Mouse (Mus musculus) forebrain, embryonic 15.5 days (tissue): ENCODE measurements at regions not wholly inside any gene's neighbourhood (a gene's known extent, or its start where the extent isn't known, plus 50 kb on each side); places are given as distances from the start of the nearest gene placed in this dataset.
"Not testable (repeated sequence)": the region's sequence is repeated elsewhere in the genome, so short reads cannot be mapped to it uniquely, and the experiment has no call there.

Experiments
- ATAC-seq: fragments of 200-750 bp; cut with Nextera tagmentation; replicated peaks from 2 replicates; pipeline ENCODE4 v1.8.0; 2017; ENCODE audit warnings: mild to moderate bottlenecking, moderate TSS enrichment, moderate library complexity
- H3K27ac ChIP-seq: fragments of 300-500 bp; sonication (generic); replicated peaks from 2 replicates; pipeline ENCODE4 v1.5.1; 2015; ENCODE audit warnings: mild to moderate bottlenecking, inconsistent platforms
- H3K27me3 ChIP-seq: fragments of 300-500 bp; sonication (generic); 2 replicates; pipeline ENCODE4 v1.6.1; 2015; ENCODE audit warnings: inconsistent platforms
- H3K36me3 ChIP-seq: fragments of 300-500 bp; sonication (generic); 2 replicates; pipeline ENCODE4 v1.6.1; 2015; ENCODE audit warnings: mild to moderate bottlenecking, inconsistent platforms
- H3K4me1 ChIP-seq: fragments of 300-500 bp; sonication (generic); 2 replicates; pipeline ENCODE4 v1.6.1; 2015; ENCODE audit warnings: inconsistent platforms
- H3K4me2 ChIP-seq: fragments of 300-500 bp; sonication (generic); replicated peaks from 2 replicates; pipeline ENCODE4 v1.6.1; 2015; ENCODE audit warnings: mild to moderate bottlenecking, inconsistent platforms
- H3K4me3 ChIP-seq: fragments of 300-500 bp; sonication (generic); 2 replicates; pipeline ENCODE4 v1.5.1; 2015; ENCODE audit warnings: mild to moderate bottlenecking, inconsistent platforms
- H3K9ac ChIP-seq: fragments of 300-500 bp; sonication (generic); replicated peaks from 2 replicates; pipeline ENCODE4 v1.6.1; 2015; ENCODE audit warnings: mild to moderate bottlenecking, inconsistent platforms
- H3K9me3 ChIP-seq: fragments of 300-500 bp; sonication (generic); 2 replicates; pipeline ENCODE4 v1.6.1; 2016; ENCODE audit warnings: inconsistent platforms
- WGBS: fragments of 180-500 bp; shearing (Covaris S2); methylation state at CpG from one replicate; pipeline ENCODE4 v1.1.7; 2015; ENCODE audit warnings: mixed read lengths; 5-methylcytosine and 5-hydroxymethylcytosine counted together

GRCm38 (mm10) chr11:10276224-10276623 lies 837.8 kb upstream of the Vwc2 start:
- 83% methylated on average over 4 of the region's 4 CpGs for WGBS
- no peak for ATAC-seq
- no peaks in the 10 kb centered on the region for H3K9me3 ChIP-seq

DNA sequence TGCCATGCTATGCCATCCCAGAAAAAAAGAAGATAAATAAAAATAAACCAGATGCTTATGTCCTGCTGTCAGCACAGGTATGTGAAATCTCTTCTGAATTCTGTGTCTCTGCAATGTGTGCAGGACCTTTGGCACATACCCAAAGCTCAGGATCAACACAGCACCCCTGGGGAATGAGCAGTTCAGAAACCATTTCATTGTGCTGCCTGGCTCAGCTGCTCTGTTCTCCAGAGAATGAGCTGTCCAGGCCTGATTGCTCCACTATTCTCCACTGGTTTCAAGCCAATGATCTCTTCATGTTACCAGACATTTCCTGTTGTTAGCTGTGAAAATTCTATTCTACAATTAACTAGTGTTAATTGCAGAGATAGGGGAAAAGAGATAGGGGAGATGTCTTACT lies 830.5 kb upstream of the Vwc2 start:
- no peaks in the 10 kb centered on the region for H3K27me3 ChIP-seq
- H3K9me3 ChIP-seq: no peaks in the 10 kb centered on the region
- H3K27ac ChIP-seq: no peak overlapping the region
- H3K4me3 ChIP-seq: no peak overlapping the region
- no peak overlapping the region for H3K9ac ChIP-seq
- no peaks in the 10 kb centered on the region for H3K36me3 ChIP-seq
- no peak overlapping the region for H3K4me2 ChIP-seq
- H3K4me1 ChIP-seq: no peaks in the 10 kb centered on the region
- ATAC-seq: no peak

More at GRCm38 (mm10) chr11:10276224-10276623, 837.8 kb upstream of the Vwc2 start:
- no peak overlapping the region for H3K4me2 ChIP-seq
- H3K4me3 ChIP-seq: no peak overlapping the region
- no peaks in the 10 kb centered on the region for H3K27me3 ChIP-seq
- H3K4me1 ChIP-seq: no peaks in the 10 kb centered on the region
- H3K36me3 ChIP-seq: no peaks in the 10 kb centered on the region
- no peak overlapping the region for H3K27ac ChIP-seq
- H3K9ac ChIP-seq: no peak overlapping the region

GRCm38 (mm10) chr11:10291996-10292395 lies 822.0 kb upstream of the Vwc2 start:
- H3K27me3 ChIP-seq: no peaks in the 10 kb centered on the region
- no peaks in the 10 kb centered on the region for H3K36me3 ChIP-seq
- no peak overlapping the region for H3K27ac ChIP-seq
- no peak overlapping the region for H3K4me3 ChIP-seq
- no peak overlapping the region for H3K4me2 ChIP-seq
- H3K4me1 ChIP-seq: no peaks in the 10 kb centered on the region
- ATAC-seq: no peak
- H3K9me3 ChIP-seq: no peaks in the 10 kb centered on the region
- H3K9ac ChIP-seq: no peak overlapping the region
- 87% methylated on average over 4 of the region's 4 CpGs for whole genome bisulfite sequencing

DNA sequence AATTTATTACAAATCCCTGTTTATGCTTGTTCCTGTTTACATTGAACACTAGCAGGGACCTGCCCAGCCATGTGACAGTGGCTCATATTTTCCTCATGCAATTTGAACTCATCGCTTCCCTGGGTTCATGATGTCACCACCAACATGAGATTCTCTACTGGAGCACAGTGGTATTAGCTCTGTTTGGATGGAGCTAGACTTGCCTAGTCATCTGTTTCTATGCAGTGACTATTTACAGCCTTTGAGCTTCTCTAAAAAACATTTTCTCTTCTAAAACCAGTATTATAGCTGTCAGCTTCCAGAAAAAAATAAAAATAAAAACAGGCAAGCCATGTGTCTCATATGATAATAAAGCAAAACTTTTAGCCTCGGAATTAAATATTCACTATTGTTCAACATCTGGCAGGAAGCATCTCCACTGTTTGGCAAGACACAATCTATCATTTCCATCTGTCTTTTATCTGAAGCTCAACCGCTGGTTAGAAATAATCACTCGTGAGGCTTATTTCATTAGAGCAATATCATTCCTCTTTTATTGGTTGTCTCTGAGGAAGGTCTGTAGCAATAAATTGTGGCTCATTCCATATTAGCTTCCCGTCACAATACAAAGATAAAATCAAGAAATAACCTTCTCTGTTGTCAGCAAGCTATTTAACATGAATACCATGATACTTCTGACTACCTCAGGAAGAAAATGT lies 804.9 kb upstream of the Vwc2 start:
- Histone ChIP-seq H3K9me3 (no peaks in the 10 kb centered on the region), H3K27me3 (no peaks in the 10 kb centered on the region), H3K27ac (no peak overlapping the region), H3K36me3 (no peaks in the 10 kb centered on the region), H3K9ac (no peak overlapping the region), H3K4me3 (no peak overlapping the region), H3K4me1 (no peaks in the 10 kb centered on the region), H3K4me2 (no peak overlapping the region)
- 87% methylated on average over 5 of the region's 5 CpGs for WGBS
- ATAC-seq: no peak

DNA sequence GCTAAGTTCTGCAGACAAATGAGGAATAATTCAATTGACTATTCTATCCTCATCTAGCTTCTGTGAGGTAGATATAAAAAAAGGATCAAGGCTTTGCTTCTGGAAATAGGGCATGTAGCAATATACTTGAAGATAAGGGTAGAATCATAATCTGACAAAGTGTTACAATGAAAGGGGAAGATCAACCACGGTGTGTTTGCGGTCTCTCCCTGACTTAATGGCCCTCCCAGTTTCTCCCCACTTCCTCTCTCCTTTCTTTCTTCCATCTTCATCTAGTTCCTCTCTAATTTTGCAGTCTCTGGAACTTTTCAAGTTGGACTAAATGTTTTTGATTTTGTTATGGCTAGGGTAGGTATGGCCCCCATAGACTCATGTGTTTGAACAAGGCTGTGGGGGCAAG lies 796.6 kb upstream of the Vwc2 start:
- Histone ChIP-seq H3K4me1 (no peaks in the 10 kb centered on the region), H3K27ac (no peak overlapping the region), H3K9me3 (no peaks in the 10 kb centered on the region), H3K4me3 (no peak overlapping the region), H3K27me3 (no peaks in the 10 kb centered on the region), H3K36me3 (no peaks in the 10 kb centered on the region), H3K4me2 (no peak overlapping the region), H3K9ac (no peak overlapping the region)
- ATAC-seq: no peak
- WGBS: 96% methylated on average over 2 of the region's 2 CpGs

DNA sequence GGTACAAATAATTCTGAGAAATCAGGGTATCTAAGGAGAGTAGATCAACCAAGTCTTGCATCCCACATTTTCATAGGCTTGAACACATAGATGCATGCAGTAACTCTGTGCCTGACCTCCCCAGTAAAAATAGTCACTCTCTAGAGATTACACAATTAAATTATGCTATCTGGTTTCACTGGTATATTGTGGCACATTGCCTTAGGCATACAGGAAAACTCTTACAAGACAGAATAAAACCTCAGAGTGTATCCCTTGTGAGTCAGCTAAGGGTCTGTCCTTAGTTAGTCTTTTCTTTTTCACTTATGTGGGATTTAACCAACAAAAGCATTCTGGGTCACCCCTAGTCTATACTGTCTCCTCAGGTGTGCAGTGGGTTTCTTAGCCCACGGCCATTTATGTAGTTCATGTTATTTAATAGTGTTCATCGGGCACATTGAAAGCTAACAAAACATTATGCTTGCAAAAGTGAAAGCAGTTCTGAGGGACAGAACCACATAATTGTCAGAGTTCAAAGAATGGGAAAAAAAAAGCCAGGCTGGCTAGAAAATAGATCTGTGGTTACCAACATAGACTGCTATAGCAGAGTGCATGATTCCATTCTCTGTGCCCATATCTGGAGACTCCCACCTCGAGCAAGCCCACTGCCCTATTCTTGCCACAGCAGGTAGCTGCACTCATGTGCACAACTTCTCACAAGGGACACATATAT lies 795.8 kb upstream of the Vwc2 start:
- WGBS: 81% methylated on average over 3 of the region's 3 CpGs
- H3K4me3 ChIP-seq: no peak overlapping the region

GRCm38 (mm10) chr11:10330253-10330652 lies 783.8 kb upstream of the Vwc2 start:
- not testable (repeated sequence) for H3K4me1 ChIP-seq, H3K4me2 ChIP-seq, H3K4me3 ChIP-seq, H3K9ac ChIP-seq, H3K27ac ChIP-seq, H3K36me3 ChIP-seq, ATAC-seq, H3K9me3 ChIP-seq, H3K27me3 ChIP-seq
- WGBS: 45% methylated on average over 5 of the region's 5 CpGs

More for the DNA sequence above, 795.8 kb upstream of the Vwc2 start:
- Histone ChIP-seq H3K4me2 (no peak overlapping the region), H3K36me3 (no peaks in the 10 kb centered on the region), H3K27me3 (no peaks in the 10 kb centered on the region), H3K9me3 (no peaks in the 10 kb centered on the region), H3K27ac (no peak overlapping the region), H3K4me1 (no peaks in the 10 kb centered on the region), H3K9ac (no peak overlapping the region)
- no peak for ATAC-seq

- H3K27me3 ChIP-seq: no peaks in the 10 kb centered on the region
- H3K9me3 ChIP-seq: no peaks in the 10 kb centered on the region
- H3K4me1 ChIP-seq: no peaks in the 10 kb centered on the region
- no peaks in the 10 kb centered on the region for H3K36me3 ChIP-seq
- no peak overlapping the region for H3K9ac ChIP-seq
- no peak for ATAC-seq
- no peak overlapping the region for H3K4me3 ChIP-seq
- H3K4me2 ChIP-seq: no peak overlapping the region
- 0% methylated on average over 2 of the region's 2 CpGs for WGBS
- no peak overlapping the region for H3K27ac ChIP-seq
Observed at GRCm38 (mm10) chr11:10337781-10338180, 776.2 kb upstream of the Vwc2 start.

DNA sequence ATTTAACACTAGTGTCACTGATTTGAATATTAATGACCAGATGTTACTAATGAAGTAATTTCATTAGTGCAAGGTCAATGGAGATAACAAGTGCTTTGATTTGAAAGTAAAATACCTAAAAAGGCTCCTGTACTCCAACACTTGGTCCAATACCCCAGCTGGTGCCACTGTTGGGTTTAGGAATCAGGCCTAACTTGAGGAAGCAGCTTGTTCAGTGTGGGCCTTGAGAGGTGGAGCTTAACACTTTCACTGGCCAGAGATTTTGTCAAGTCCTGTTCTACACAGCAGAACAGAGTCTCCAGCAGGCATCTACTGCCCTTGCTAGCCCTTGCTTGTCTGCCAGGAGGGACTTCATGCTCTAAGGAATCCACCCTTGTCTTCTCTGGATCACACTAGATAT lies 741.7 kb upstream of the Vwc2 start:
- Histone ChIP-seq H3K4me1 (no peaks in the 10 kb centered on the region), H3K36me3 (no peaks in the 10 kb centered on the region), H3K27ac (no peak overlapping the region), H3K9me3 (no peaks in the 10 kb centered on the region), H3K4me3 (no peak overlapping the region), H3K4me2 (no peak overlapping the region), H3K27me3 (no peaks in the 10 kb centered on the region), H3K9ac (no peak overlapping the region)
- ATAC-seq: 0 out of 2 replicates have a peak, but pooled peaks have one; percentile 29
